Mouse (Mus musculus) lung, embryonic 15.5 days (tissue): Measurements from ENCODE around the gene Reln. TPM values are rescaled to one million over a fixed set of nuclear protein-coding genes. Genes with fewer than 3 reads are reported as not detected.

Experiments used
- ATAC-seq: fragments of 200-750 bp; cut with Nextera tagmentation; 2 replicates; pipeline ENCODE4 v1.8.0; 2017; ENCODE audit warnings: moderate number of reproducible peaks, borderline replicate concordance; ENCODE audit not compliant: low FRiP score, low TSS enrichment; ENCODE audit errors: extremely low read depth
- H3K27ac ChIP-seq: fragments of 300-500 bp; sonication (generic); 2 replicates; pipeline ENCODE4 v1.5.1; 2015; ENCODE audit warnings: moderate library complexity, mild to moderate bottlenecking, inconsistent platforms
- H3K27me3 ChIP-seq: fragments of 300-500 bp; sonication (generic); 2 replicates; pipeline ENCODE4 v1.6.1; 2015; ENCODE audit warnings: inconsistent platforms
- H3K36me3 ChIP-seq: fragments of 300-500 bp; sonication (generic); 2 replicates; pipeline ENCODE4 v1.6.1; 2015; ENCODE audit warnings: inconsistent platforms
- H3K4me1 ChIP-seq: fragments of 300-500 bp; sonication (generic); 2 replicates; pipeline ENCODE4 v1.6.1; 2015; ENCODE audit warnings: inconsistent platforms
- H3K4me2 ChIP-seq: fragments of 300-500 bp; sonication (generic); 2 replicates; pipeline ENCODE4 v1.6.1; 2015; ENCODE audit warnings: inconsistent platforms, mild to moderate bottlenecking, moderate library complexity
- H3K4me3 ChIP-seq: fragments of 300-500 bp; sonication (generic); 2 replicates; pipeline ENCODE4 v1.5.1; 2015; ENCODE audit warnings: mild to moderate bottlenecking, inconsistent platforms
- H3K9ac ChIP-seq: fragments of 300-500 bp; sonication (generic); 2 replicates; pipeline ENCODE4 v1.6.1; 2015; ENCODE audit warnings: inconsistent platforms
- H3K9me3 ChIP-seq: fragments of 300-500 bp; sonication (generic); 2 replicates; pipeline ENCODE4 v1.6.1; 2016; ENCODE audit warnings: inconsistent platforms
- WGBS: fragments of 180-500 bp; shearing (Covaris S2); methylation state at CpG from one replicate; pipeline ENCODE4 v1.1.7; 2015; 5-methylcytosine and 5-hydroxymethylcytosine counted together
- polyA plus RNA-seq: library from polyadenylated mRNA; unstranded; fragments of >200 nt; fragmentation: Nextera tagmentation; extraction: Ambion mirVana; gene quantifications from 2 replicates; pipeline ENCODE4 v1.2.1, GENCODE M21; 2015

Reln gene
- polyA plus RNA-seq, 1 experiment from 2014 or later, result 2.4 TPM

DNA sequence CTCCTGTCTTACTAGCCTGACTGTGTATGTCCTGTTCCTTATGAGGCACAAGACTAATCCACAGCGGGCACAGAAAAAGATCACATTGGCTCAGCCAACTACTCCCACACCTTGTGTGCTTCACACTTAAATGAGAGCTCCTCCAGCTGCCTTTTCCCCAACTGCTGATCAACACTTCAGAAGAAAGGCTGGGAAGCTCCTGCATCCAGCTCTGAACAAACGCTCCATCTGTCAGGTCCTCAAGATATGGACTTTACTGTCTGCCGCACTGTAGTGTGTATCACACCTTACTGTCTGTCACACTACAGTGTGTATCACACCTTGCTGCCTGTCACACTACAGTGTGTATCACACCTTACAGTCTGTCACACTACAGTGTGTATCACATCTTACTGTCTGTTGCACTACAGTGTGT, 82.1 kb downstream of the Reln start:
- ATAC-seq, result no peak
- no peaks in the 10 kb centered on the region for H3K36me3 ChIP-seq
- no peak overlapping the region for H3K4me3 ChIP-seq
- H3K4me2 ChIP-seq, result no peak overlapping the region
- H3K4me1 ChIP-seq, result no peaks in the 10 kb centered on the region
- no peak overlapping the region for H3K27ac ChIP-seq
- H3K9ac ChIP-seq, result no peak overlapping the region
- no peaks in the 10 kb centered on the region for H3K27me3 ChIP-seq
- no peaks in the 10 kb centered on the region for H3K9me3 ChIP-seq
- WGBS, result 62% methylated on average over 3 of the region's 3 CpGs

DNA sequence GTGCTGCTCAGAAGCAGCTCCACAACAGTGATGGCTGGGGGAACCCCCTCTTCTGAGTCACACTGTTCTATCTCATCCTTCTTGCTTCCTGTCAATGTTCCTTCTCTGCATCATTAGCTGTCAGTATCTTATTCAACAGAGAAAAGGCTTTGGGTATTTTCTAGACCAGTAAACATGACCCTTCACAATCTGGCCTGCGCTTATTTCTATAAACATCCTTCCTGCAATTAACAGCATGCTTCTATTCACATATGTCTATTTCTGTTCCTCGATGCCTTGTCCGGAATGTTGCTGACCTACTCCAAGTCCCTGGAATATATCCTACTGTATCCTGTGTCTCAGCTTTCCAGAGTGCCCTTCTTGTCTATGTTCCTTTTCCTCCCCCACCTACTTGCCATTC, 89.2 kb downstream of the Reln start:
- no peak for ATAC-seq
- H3K36me3 ChIP-seq, result no peaks in the 10 kb centered on the region
- H3K4me1 ChIP-seq, result no peaks in the 10 kb centered on the region
- H3K27ac ChIP-seq, result no peak overlapping the region
- H3K9me3 ChIP-seq, result no peaks in the 10 kb centered on the region
- no peak overlapping the region for H3K4me2 ChIP-seq
- WGBS, result 79% methylated on average over 3 of the region's 3 CpGs
- H3K4me3 ChIP-seq, result no peak overlapping the region
- H3K27me3 ChIP-seq, result no peaks in the 10 kb centered on the region
- H3K9ac ChIP-seq, result no peak overlapping the region

DNA sequence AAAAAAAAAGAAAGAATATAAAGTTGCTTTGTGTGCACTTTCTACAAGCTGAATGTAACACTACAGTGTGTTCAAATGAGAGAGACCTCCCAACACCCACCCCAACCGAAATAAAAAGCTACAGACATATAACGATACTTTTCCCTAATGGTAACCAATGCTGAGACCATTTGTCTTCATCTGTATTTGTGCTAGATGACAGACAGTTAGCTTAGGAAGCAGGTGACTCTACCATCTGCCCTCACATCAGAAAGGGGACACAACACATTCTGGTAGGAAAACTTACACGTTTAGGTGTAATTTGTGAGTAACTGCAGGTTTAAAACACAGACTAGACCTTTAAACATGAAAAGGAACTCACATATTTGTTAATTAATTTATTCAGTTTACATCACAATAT, 90.6 kb downstream of the Reln start:
- no peaks in the 10 kb centered on the region for H3K27me3 ChIP-seq
- no peak overlapping the region for H3K4me2 ChIP-seq
- no peak for ATAC-seq
- no peaks in the 10 kb centered on the region for H3K4me1 ChIP-seq
- H3K9me3 ChIP-seq, result no peaks in the 10 kb centered on the region
- H3K4me3 ChIP-seq, result no peak overlapping the region
- no peak overlapping the region for H3K27ac ChIP-seq
- no peak overlapping the region for H3K9ac ChIP-seq
- no peaks in the 10 kb centered on the region for H3K36me3 ChIP-seq
- 70% methylated on average over 3 of the region's 3 CpGs for WGBS

DNA sequence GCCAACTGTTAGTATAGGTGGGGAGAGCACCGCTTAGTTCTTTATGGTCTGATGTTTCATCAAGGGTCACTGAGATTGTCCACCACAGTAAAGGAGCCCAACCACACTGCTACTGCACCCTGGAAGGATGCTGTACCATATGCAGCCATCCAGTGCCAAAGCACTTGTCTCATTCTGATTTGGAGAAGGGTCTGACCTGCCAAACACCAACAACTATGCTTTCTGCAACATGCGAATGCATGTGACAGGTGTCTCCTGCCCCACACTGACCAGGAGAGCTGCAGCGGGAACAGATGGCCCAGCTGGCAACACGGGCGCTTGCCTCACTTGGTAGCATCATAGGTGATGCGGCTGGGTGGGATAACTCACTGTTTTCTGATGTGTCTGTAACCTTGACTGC, 91.2 kb downstream of the Reln start:
- Histone ChIP-seq H3K36me3 (no peaks in the 10 kb centered on the region), H3K27ac (no peak overlapping the region), H3K4me2 (no peak overlapping the region), H3K4me3 (no peak overlapping the region), H3K9me3 (no peaks in the 10 kb centered on the region), H3K4me1 (no peaks in the 10 kb centered on the region), H3K27me3 (no peaks in the 10 kb centered on the region), H3K9ac (no peak overlapping the region)
- 93% methylated on average over 6 of the region's 6 CpGs for WGBS
- ATAC-seq, result no peak

DNA sequence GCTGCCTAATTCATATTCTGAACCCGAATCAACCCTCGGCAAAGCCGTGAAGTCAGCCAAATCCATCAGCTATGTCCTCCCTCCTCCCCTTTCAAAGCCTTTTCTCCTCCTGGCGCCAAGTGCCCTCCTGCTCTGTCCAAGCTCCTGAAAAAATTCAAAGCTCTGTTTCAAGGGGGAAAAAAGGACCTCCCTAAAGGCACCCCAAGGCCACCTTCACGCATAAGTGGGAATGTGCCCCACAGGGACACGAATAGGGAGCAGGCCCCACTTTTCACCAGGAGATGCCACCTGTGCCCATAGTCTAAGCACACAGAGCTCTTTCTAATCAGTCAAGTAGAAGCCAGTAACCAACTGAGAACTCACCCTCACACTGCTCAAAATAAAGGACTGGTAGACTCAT, 96.7 kb downstream of the Reln start:
- Histone ChIP-seq H3K9me3 (no peaks in the 10 kb centered on the region), H3K4me3 (no peak overlapping the region), H3K36me3 (no peaks in the 10 kb centered on the region), H3K9ac (no peak overlapping the region), H3K4me2 (no peak overlapping the region), H3K27me3 (no peaks in the 10 kb centered on the region), H3K4me1 (no peaks in the 10 kb centered on the region), H3K27ac (no peak overlapping the region)
- WGBS, result 66% methylated on average over 6 of the region's 6 CpGs
- no peak; the same call in 1 of the 2 replicates for ATAC-seq

DNA sequence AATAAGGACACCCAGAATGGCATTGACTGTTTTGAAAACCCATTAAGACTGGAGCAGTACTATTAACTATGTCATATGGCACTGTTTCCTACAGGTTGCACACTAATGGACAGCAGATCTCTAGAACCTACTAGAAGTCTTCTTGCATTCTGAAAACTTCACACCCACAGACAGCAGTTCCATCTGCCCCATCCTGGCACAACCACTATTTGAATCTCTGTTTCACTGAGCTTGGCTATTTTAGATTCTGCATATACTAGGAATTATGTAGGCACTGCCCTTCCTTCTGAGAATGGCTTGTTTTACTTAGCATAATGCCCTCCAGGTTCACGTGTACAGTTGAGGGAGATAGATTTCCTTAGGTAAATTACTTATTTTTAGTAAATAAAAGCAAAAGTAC, 99.4 kb downstream of the Reln start:
- no peak overlapping the region for H3K9ac ChIP-seq
- 80% methylated on average over 1 of the region's 1 CpGs for WGBS
- H3K27ac ChIP-seq, result no peak overlapping the region
- ATAC-seq, result no peak
- H3K4me1 ChIP-seq, result no peaks in the 10 kb centered on the region
- H3K4me3 ChIP-seq, result no peak overlapping the region
- H3K27me3 ChIP-seq, result no peaks in the 10 kb centered on the region
- H3K36me3 ChIP-seq, result no peaks in the 10 kb centered on the region
- no peak overlapping the region for H3K4me2 ChIP-seq
- H3K9me3 ChIP-seq, result no peaks in the 10 kb centered on the region

DNA sequence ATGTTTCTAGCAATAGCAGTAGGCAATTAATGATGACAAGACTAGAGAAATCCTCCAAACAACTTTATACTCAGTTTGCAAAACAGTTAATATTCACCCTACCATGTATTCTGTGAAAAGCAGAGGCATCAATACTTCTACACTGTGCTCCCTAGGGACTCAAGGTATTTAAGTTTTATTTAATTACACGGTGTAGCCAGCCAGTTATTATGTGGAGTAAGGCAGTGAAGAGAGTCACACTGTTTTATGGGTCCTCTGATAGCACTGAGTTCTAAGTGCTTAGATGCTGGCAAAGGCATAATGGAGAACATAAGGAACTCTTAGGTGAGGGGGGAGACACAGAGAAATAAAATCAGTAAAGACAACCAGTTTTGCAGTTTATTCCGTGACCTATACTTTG, 101.0 kb downstream of the Reln start:
- Histone ChIP-seq H3K4me2 (no peak overlapping the region), H3K36me3 (no peaks in the 10 kb centered on the region), H3K9ac (no peak overlapping the region), H3K27me3 (no peaks in the 10 kb centered on the region), H3K4me3 (no peak overlapping the region), H3K9me3 (no peaks in the 10 kb centered on the region), H3K27ac (no peak overlapping the region), H3K4me1 (no peaks in the 10 kb centered on the region)
- WGBS, result 76% methylated on average over 2 of the region's 2 CpGs
- ATAC-seq, result no peak

DNA sequence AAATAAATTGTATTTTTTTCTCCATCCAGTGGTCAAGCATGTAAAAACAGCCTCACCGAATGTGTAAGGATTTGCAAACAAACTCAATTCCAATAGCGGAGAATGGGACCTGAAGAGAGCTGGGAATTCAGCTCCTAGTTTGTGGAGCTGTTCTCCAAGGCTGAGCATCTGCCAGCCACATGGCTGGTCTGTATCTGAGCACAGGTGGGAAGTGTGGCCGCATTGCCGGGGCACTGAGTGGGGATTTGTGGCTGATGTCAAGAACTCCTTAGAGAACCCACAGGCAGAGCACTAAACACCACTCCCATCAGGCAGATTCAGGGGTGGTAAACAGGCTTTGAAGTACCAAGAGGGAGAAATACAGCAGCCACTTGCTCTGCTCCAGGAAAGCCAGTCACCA, 102.9 kb downstream of the Reln start:
- Histone ChIP-seq H3K4me3 (no peak overlapping the region), H3K36me3 (no peaks in the 10 kb centered on the region), H3K4me1 (no peaks in the 10 kb centered on the region), H3K9me3 (no peaks in the 10 kb centered on the region), H3K9ac (no peak overlapping the region), H3K27ac (no peak overlapping the region), H3K27me3 (no peaks in the 10 kb centered on the region), H3K4me2 (no peak overlapping the region)
- WGBS, result 86% methylated on average over 4 of the region's 4 CpGs
- ATAC-seq, result no peak

DNA sequence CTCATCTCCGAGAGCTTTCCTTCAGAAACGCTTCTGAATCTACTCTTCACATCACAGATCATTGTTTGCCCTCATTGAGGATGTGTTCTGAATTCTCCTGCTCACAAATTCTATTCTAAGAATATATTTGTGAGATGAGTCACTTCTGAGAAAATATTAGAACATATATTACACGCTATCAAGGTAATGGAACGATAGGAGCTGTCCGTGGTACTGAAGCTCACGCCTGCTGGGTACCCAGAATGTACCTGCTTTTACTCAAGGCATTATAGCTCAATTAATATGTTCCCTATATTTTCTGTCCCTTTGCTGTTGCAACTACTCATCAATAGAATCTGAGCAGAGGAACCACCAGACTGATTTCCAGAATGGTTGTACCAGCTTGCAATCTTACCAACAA, 107.7 kb downstream of the Reln start:
- H3K27ac ChIP-seq, result no peak overlapping the region
- no peaks in the 10 kb centered on the region for H3K9me3 ChIP-seq
- no peak overlapping the region for H3K4me3 ChIP-seq
- ATAC-seq, result no peak
- no peaks in the 10 kb centered on the region for H3K36me3 ChIP-seq
- 55% methylated on average over 6 of the region's 6 CpGs for whole genome bisulfite sequencing
- H3K27me3 ChIP-seq, result no peaks in the 10 kb centered on the region
- H3K4me2 ChIP-seq, result no peak overlapping the region
- H3K9ac ChIP-seq, result no peak overlapping the region
- H3K4me1 ChIP-seq, result no peaks in the 10 kb centered on the region

DNA sequence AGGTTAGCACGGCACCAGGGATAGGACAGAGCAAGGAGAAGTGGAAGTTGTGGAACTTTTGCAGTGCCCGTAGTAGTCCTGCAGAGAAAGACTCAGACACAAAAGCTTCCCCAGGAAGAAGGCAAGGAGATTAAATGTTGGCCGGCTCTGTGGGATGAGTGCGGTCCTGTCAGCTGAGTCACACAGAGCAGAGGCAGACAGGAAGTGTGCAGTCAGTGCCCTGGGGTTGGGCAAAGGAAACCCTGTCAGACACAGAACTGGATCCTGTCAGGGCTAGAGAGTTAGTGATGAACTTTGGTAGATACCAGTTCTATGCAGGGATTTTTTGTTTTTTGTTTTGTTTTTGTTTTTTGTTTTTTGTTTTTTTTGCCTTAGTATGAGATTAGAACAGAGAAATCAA, 120.0 kb downstream of the Reln start:
- ATAC-seq, result no peak
- Histone ChIP-seq H3K36me3 (no peaks in the 10 kb centered on the region), H3K4me3 (no peak overlapping the region), H3K27ac (no peak overlapping the region), H3K4me2 (no peak overlapping the region), H3K9me3 (no peaks in the 10 kb centered on the region), H3K9ac (no peak overlapping the region), H3K27me3 (no peaks in the 10 kb centered on the region), H3K4me1 (no peaks in the 10 kb centered on the region)
- 67% methylated on average over 4 of the region's 4 CpGs for WGBS

DNA sequence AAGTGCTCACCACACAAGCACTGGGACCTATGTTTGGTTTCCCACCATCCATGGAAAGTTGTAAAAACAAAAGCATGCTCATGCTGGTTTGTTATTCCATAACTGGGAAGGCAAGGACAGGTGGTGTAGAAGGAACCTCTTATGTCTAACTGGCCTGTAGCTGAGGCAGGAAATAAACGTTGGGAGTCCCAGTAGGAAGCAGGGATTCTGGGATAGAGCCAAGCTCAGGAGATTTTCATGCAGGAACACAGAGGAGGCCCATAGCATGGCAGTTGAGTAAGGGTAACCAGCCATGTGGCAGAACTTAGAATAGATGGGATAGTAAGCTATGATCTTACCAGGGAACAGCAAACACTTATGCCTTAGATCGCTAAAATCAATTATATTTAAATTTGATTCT, 120.6 kb downstream of the Reln start:
- Histone ChIP-seq H3K4me1 (no peaks in the 10 kb centered on the region), H3K27ac (no peak overlapping the region), H3K4me2 (no peak overlapping the region), H3K9me3 (no peaks in the 10 kb centered on the region), H3K9ac (no peak overlapping the region), H3K27me3 (no peaks in the 10 kb centered on the region), H3K4me3 (no peak overlapping the region), H3K36me3 (no peaks in the 10 kb centered on the region)
- ATAC-seq, result no peak
- 59% methylated on average over 2 of the region's 2 CpGs for WGBS

DNA sequence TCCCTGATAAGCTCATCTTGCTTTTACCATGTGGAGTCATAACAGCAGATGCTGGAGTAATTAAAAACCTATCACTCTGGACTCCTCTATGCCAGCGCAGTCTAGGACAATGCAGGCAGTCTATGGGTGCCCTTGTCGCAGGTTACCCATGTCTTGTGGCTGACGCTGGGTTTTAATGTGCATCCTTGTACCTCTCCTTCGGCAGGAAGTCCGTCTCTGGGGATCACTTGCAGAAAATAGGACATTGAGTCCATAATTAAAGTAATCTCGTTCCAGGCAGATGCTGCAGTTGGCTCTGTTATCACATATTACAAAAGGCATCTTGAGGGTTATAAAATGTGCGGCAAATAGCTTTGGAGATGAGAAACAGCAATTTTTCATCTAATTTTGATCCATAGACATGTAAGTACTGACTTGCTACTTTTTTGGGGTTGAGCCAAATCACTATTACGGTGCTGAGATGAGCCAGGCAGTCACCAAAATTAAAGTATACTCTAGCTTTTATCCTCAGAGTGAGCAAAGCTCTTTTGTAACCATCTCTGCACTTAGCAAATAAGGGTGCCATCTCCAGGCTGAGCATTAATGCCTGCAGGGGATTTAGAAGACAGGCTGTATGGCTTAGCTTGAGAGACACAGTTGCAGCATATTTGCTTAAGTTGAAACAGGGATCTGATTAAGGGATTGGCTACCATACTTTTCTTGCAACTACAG, 136.0 kb downstream of the Reln start:
- Histone ChIP-seq H3K4me1 (no peaks in the 10 kb centered on the region), H3K4me2 (no peak overlapping the region), H3K27me3 (no peaks in the 10 kb centered on the region), H3K9me3 (no peaks in the 10 kb centered on the region), H3K36me3 (no peaks in the 10 kb centered on the region), H3K4me3 (no peak overlapping the region), H3K9ac (no peak overlapping the region), H3K27ac (no peak overlapping the region)
- 73% methylated on average over 8 of the region's 8 CpGs for WGBS
- no peak for ATAC-seq

DNA sequence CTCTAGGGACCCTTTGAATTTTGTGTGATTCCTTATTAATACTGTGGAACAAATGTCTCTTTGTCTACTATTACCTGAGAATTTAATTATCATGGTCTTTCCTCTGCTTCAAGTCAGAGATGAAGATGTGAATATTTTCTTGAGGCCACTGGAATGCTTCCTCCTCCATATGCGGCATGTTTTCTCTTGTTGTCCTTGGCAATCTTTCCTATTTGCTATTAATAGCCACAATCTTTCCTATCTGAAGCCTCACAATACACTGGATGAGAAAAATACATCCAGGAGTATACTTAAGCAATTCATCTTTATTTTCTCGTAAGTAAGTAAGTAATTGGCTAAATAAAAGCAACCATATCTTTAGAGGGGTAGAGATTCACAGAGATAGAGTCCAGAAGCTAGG, 146.6 kb downstream of the Reln start:
- WGBS, result 66% methylated on average over 2 of the region's 2 CpGs
- Histone ChIP-seq H3K4me1 (no peaks in the 10 kb centered on the region), H3K4me2 (no peak overlapping the region), H3K36me3 (no peaks in the 10 kb centered on the region), H3K27me3 (no peaks in the 10 kb centered on the region), H3K27ac (no peak overlapping the region), H3K9me3 (no peaks in the 10 kb centered on the region), H3K4me3 (no peak overlapping the region), H3K9ac (no peak overlapping the region)
- ATAC-seq, result no peak
